Mouse (Mus musculus) hindbrain, postnatal 0 days (tissue): ENCODE measurements at regions not wholly inside any gene's neighbourhood (a gene's known extent, or its start where the extent isn't known, plus 50 kb on each side); places are given as distances from the start of the nearest gene placed in this dataset.

Source experiments
- ATAC-seq: fragments of 200-750 bp; cut with Nextera tagmentation; 2 replicates; pipeline ENCODE4 v1.8.0; 2017; ENCODE audit warnings: mild to moderate bottlenecking, moderate TSS enrichment, moderate library complexity
- DNase-seq: peaks from one replicate; pipeline ENCODE4 v3.0.0-alpha.2; 2015; ENCODE audit warnings: low spot score
- H3K27ac ChIP-seq: fragments of 300-500 bp; sonication (generic); 2 replicates; pipeline ENCODE4 v1.5.1; 2014; ENCODE audit warnings: mild to moderate bottlenecking
- H3K27me3 ChIP-seq: fragments of 300-500 bp; sonication (generic); 2 replicates; pipeline ENCODE4 v1.6.1; 2014; ENCODE audit warnings: low read length, mixed read lengths; ENCODE audit not compliant: insufficient read depth
- H3K36me3 ChIP-seq: fragments of 300-500 bp; sonication (generic); 2 replicates; pipeline ENCODE4 v1.6.1; 2014; ENCODE audit warnings: low read length, mixed read lengths; ENCODE audit not compliant: insufficient read depth
- H3K4me1 ChIP-seq: fragments of 300-500 bp; sonication (generic); 2 replicates; pipeline ENCODE4 v1.6.1; 2014; ENCODE audit warnings: antibody characterized with exemption, low read length, mixed read lengths; ENCODE audit not compliant: insufficient read depth
- H3K4me2 ChIP-seq: fragments of 300-500 bp; sonication (generic); 2 replicates; pipeline ENCODE4 v1.6.1; 2014; ENCODE audit warnings: low read depth, mild to moderate bottlenecking, low read length, moderate library complexity, mixed read lengths
- H3K4me3 ChIP-seq: fragments of 300-500 bp; sonication (generic); 2 replicates; pipeline ENCODE4 v1.5.1; 2014; ENCODE audit warnings: low read length
- H3K9ac ChIP-seq: fragments of 300-500 bp; sonication (generic); replicated peaks from 2 replicates; pipeline ENCODE4 v1.6.1; 2014; ENCODE audit warnings: mild to moderate bottlenecking, low read length, moderate library complexity, mixed read lengths
- H3K9me3 ChIP-seq: fragments of 300-500 bp; sonication (generic); 2 replicates; pipeline ENCODE4 v1.6.1; 2016; ENCODE audit warnings: low read length, mixed read lengths
- CTCF ChIP-seq: IDR thresholded peaks from 2 replicates; pipeline ENCODE4 v1.5.1; 2016; ENCODE audit warnings: antibody characterized with exemption, control low read depth, low read depth
- WGBS: fragments of 180-500 bp; shearing (Covaris S2); extraction: QIAGEN DNeasy Blood & Tissue Kit; methylation state at CpG from one replicate; pipeline ENCODE4 v1.1.7; 2014; 5-methylcytosine and 5-hydroxymethylcytosine counted together

DNA sequence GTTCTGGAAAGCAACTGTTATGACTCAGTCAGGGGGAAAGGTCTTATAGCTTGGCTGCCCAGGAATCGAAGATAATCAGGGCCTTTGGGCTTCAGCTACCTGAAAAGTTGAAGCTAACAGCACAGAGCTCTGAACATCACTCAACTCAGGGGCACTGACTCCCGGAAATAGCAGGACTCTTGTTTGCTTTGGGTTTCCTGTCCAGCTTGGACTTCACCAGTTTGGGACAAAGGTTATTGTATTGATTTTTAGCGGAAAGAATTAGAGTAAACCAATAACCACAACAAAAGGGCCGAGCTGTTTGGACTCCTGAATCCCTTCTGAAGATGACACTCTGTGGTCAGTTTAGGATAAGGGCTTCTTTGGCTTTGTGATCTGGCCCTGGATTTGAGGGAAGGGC lies 53.4 kb upstream of the Sall1 start:
- Histone ChIP-seq H3K4me1 (no peaks in the 10 kb centered on the region), H3K4me3 (no peak overlapping the region), H3K36me3 (no peaks in the 10 kb centered on the region), H3K4me2 (no peak overlapping the region), H3K9me3 (no peaks in the 10 kb centered on the region), H3K27me3 (no peaks in the 10 kb centered on the region), H3K9ac (no peak overlapping the region), H3K27ac (no peak overlapping the region)
- 84% methylated on average over 4 of the region's 4 CpGs for WGBS
- ATAC-seq (no peak), DNase-seq (no peak)
- TF ChIP-seq CTCF, result no peak
